Mouse (Mus musculus): Measurements from ENCODE around the gene Pam.
A peak's percentile ranks its signal among the peaks of the same experiment; 100 is the strongest.

Gene Pam

GRCm38 (mm10) chr1:97828087-97828486, 267.4 kb downstream of the Pam start:
- DNase-seq (ENCODE audit: low spot score): no peak

- DNase-seq (ENCODE audit: low spot score): no peak
Measured at GRCm38 (mm10) chr1:97827566-97827965, 267.9 kb downstream of the Pam start.

DNA sequence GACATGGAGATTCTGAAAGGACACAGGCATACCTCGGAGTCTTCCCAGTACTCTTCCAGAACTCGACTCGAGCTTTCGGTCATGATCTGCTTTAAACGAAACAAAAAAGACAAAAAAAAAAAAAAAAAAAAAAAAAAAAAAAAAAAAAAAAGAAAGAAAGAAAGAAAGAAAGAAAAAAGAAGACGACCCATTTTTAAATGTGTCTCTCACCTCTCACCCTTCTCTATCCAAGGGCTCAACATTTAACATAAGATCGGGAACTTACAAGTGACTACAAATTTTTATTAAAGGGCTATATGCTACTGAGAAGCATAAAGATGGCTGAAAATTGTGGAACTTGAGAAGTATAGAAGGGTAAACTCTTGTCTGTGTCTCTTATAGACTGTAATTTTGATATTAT, 272.5 kb downstream of the Pam start:
- no peak for DNase-seq (ENCODE audit: low spot score)

GRCm38 (mm10) chr1:97822203-97822602, 273.2 kb downstream of the Pam start:
- no peak for DNase-seq (ENCODE audit: low spot score)

GRCm38 (mm10) chr1:97821282-97821681, 274.2 kb downstream of the Pam start:
- DNase-seq (ENCODE audit: low spot score): no peak

GRCm38 (mm10) chr1:97809255-97809912, 286.1 kb downstream of the Pam start:
- DNase-seq (ENCODE audit: low spot score): peak; percentile 64

GRCm38 (mm10) chr1:97804520-97804919, 290.9 kb downstream of the Pam start:
- DNase-seq (ENCODE audit: low spot score): no peak

- peak; percentile 56 for DNase-seq (ENCODE audit: low spot score)
Measured at GRCm38 (mm10) chr1:97802207-97802902, 293.1 kb downstream of the Pam start.

DNA sequence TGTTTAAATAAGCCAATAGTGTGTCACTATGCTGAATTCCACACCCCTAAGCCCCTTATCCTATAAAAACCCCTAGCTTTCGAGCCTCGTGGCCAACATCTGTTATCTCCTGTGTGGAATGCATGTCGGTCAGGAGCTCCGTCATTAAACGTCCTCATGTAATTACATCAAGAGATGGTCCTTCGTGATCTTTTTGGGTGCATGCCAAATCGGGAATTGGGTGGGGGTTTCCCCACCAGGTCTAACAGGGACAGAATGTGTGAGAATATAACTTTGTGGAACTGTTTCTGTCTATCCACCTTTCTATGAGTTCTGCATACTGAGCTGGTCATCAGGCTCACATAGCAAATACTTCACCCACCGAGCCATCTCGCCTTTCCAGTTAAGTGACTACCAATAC, 299.5 kb downstream of the Pam start:
- no peak for DNase-seq (ENCODE audit: low spot score)

- DNase-seq (ENCODE audit: low spot score): no peak
Measured at GRCm38 (mm10) chr1:97794110-97794509, 301.3 kb downstream of the Pam start.

- DNase-seq (ENCODE audit: low spot score): no peak
Measured at GRCm38 (mm10) chr1:97788490-97788889, 307.0 kb downstream of the Pam start.

DNA sequence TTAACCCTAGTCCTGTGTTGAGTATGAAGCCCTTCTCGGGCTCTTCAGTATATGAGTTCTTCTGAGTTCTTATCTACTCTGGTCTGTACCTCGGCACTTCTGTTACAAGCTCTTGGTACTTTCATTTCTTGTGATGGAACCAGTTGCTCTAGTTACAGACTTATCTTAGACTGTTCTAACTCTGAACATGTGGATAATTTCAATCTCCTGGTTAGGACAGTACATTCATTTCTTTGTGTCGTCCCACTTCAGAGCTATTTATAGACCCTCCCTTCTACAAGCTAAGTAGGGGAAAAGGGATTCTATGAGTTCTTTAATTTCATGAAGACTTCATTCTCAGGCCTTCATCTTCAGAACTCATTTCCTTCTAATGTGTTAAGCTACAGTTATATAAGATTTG, 307.8 kb downstream of the Pam start:
- no peak for DNase-seq (ENCODE audit: low spot score)

DNA sequence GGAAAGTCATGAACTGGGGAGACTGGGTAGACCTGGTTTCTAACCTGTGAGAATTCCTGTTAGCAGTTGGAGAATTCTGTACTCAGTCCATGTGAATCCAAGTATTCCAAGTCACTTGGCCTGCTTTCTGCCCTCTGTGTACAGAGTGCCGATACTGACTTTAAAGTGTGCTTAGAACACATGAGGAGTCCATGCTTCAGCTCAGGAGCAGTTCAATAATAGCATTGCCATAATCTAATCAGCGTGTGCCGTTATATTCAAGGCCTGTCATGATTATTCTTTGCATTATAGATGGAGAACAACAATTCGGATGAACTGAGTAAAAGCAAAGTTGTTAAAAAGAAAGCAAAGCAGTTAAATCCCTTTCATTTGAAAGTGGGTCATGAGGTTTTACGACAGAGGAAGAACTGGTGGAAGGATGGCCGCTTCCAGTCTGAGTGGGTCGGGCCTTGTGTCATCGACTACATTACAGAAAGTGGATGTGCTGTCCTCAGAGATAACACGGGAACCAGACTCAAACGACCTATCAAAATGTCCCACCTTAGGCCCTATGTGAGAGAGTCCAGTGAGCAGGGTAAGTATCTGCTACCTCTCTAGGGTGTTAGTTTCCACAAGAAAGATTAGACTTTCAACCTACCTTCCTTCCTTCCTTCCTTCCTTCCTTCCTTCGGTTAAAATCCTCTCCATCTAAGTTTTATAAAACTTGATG, 309.6 kb downstream of the Pam start:
- DNase-seq (ENCODE audit: low spot score): no peak

- DNase-seq (ENCODE audit: low spot score): no peak
Measured at GRCm38 (mm10) chr1:97784928-97785327, 310.5 kb downstream of the Pam start.

GRCm38 (mm10) chr1:97781674-97782073, 313.8 kb downstream of the Pam start:
- no peak for DNase-seq (ENCODE audit: low spot score)

- no peak for DNase-seq (ENCODE audit: low spot score)
Measured at GRCm38 (mm10) chr1:97773973-97774372, 321.5 kb downstream of the Pam start.

DNA sequence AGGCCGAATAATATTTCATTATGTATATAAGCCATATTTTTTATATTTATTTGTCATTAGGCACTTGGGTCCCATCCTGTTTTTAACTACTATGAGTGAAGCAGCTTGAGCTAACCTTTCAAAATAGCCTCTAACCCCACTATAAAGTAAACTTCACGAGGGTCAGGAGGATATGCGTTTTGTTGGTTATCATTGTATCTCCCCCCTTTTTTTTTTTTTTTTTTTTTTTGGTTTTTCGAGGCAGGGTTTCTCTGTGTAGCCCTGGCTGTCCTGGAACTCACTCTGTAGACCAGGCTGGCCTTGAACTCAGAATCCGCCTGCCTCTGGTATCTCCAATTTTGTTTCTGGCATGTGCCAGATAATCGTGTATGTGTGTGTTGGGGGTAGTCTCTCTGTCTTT, 322.1 kb downstream of the Pam start:
- no peak for DNase-seq (ENCODE audit: low spot score)

- no peak for DNase-seq (ENCODE audit: low spot score)
Measured at GRCm38 (mm10) chr1:97771727-97772126, 323.7 kb downstream of the Pam start.

DNA sequence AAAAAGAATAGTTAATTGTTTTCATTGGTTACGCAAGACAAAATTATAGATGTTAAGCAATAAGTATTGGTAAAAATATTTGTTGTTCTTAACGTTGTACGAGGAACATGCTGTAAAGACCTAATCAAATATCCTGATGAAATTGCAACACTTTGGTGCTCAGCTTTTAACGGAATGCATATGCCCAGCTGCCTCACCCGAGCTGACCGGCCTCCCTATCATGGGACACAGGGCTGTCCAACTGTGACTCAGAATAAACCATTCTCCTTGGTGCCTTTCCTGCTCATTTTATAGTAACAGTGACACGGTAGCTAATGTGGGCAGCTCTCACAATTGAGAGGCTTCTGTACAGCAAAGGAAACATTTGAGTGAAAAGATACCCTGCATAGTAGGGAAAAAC, 324.3 kb downstream of the Pam start:
- DNase-seq (ENCODE audit: low spot score): peak; percentile 51

GRCm38 (mm10) chr1:97769904-97770753, 325.3 kb downstream of the Pam start, which contains the start of the genes Gin1 and Ppip5k2:
TSS of gene Gin1 (plus strand) at chr1:97770172.
TSS of gene Ppip5k2 (minus strand) at chr1:97770411.
- peak; percentile 97 for DNase-seq (ENCODE audit: low spot score)

DNA sequence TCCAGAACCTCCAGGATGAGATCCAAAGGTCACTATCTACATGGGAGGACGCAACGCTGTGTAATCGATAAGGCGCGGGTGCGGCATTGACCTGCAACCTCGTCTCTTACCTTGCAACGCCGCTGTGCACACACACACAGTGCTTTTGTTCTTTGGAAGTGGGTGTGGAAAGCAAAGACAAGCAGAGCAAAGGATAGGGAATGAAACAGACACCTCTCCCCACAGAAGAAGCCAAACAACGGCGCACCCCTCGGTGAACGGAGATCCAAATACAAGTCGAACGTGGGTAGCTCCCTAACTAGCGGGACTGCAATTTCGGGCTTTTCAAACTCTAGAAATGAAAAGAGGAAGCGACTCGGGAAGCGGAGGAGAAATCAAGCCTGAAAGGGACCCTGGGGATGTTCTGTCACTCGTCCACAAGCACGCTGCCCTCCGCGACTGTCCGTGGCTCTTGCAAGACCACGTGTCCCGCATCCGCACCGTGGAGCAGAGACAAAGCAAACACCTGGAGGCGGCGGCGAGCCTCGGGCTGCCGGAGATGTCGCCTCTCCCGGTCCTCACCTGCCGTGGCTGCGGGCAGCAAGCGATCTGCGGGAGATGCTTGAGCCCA, 326.0 kb downstream of the Pam start:
- DNase-seq (ENCODE audit: low spot score): peak; percentile 38

- no peak for DNase-seq (ENCODE audit: low spot score)
Measured at GRCm38 (mm10) chr1:97768906-97769293, 326.5 kb downstream of the Pam start.
